Mouse (Mus musculus): ENCODE results near the gene Trappc10.
"Not testable (repeated sequence)": the region's sequence is repeated elsewhere in the genome, so short reads cannot be mapped to it uniquely, and the experiment has no call there.

Trappc10 gene

DNA sequence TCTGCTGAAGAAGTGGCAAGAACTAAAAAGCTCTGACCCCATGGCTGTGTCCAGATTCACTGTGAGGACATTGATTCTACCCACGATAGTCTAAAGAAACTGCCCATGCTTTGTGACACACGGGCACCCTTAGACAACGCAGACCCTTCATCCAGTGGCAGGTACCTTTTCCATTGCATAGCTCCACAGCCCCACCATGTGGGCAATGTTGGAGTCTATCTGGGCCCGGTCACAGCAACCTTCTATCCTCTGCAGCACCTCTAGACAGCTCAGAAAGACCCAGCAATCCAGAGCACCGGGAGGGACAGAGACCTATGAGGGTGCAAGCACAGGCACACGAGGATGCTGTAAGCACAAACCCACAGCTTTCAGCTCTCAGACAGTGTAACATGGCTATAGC lies 33.1 kb downstream of the Trappc10 start:
- DNase-seq (ENCODE audit: low spot score) = peak; percentile 13

GRCm38 (mm10) chr10:78201182-78201581 lies 43.3 kb downstream of the Trappc10 start:
- DNase-seq (ENCODE audit: low spot score) = no peak

DNA sequence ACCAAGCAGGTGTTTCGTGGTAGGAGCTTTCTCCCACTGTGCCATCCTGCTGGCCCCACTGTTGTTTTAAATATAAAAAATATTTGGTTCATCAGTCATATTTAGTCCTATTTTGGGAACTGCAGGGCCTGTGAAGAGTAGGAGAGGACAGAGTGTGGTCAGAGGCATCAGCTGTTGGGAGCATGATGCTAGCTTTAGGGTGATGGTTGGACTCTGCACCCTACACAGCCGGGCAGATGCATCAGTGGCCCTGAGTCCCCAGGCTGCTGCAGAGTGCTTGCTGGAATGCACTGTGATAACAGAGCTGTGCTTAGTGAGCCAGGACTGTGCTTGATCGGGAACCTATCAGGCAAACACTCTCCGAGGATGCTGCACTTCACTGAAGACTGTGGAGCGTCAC lies 51.5 kb downstream of the Trappc10 start:
- no peak for DNase-seq (ENCODE audit: low spot score)

- DNase-seq (ENCODE audit: low spot score) = not testable (repeated sequence)
These were observed 58.4 kb downstream of the Trappc10 start for GRCm38 (mm10) chr10:78186076-78186475.

GRCm38 (mm10) chr10:78185381-78185725 lies 59.1 kb downstream of the Trappc10 start:
- no peak for DNase-seq (ENCODE audit: low spot score)

DNA sequence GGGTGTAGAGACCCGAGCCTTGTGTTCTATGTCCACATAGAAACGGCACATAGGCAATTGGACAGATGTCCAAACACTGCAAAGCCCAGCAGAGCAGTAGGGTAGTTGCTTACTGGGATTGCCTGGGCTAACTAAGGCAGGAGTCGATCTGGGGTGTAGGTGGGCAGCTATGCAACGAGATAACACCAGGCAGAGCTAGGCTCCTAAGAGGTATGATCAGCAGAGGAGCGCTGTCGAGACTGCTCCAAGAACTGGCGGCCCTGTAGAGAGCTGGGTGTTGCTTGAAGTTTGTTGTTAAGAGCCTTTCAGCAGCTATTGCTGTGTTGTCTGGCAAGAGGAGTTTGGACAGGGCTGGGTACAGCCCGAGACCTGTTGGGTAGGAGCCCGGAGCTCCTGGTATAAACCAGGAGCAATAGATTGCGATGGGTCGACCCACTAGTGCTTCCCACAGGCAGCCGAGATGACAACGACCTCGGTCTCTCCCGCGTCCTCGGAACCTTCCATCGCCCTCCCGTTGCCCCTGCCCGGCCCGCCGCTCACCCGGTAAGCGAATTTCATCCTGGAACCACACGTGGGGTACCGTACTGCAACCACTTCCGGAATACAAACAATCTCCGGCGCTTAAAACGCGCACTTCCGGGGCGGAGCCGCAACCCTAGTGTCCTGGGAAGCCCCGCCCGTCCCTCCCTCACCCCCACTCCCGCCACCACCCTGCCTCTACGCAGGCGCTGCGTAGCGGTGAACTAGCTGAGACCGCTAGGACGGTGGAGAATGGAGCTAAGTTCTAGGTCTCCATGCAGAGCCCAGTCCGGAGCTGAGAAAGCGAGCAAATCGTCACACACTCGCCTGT lies 59.7 kb downstream of the Trappc10 start, which contains the start of gene Pwp2:
Gene Pwp2 (minus strand): TSS at position 619 of the 850 bp plus-strand sequence.
- peak; percentile 96 for DNase-seq (ENCODE audit: low spot score)

GRCm38 (mm10) chr10:78183577-78183976 lies 60.9 kb downstream of the Trappc10 start:
- no peak for DNase-seq (ENCODE audit: low spot score)

DNA sequence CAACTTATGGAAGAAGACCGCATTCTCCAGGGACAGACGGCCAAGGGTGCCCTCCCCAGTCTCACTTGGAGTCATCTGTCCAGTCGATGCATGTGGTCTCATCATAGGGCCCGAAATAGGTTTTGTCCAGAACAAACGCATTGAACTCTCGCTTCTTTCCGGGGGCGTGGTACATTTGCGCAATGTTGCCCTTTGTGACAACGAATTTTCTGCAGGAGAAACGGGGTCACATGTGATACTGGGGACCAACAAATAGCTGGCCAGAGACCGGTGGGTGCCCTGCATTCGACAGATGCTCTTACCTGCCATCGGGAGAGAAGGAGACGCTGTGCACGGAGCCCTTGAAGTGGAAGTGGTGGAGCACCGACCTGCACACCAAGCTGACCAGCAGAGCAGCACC lies 62.1 kb downstream of the Trappc10 start:
- no peak for DNase-seq (ENCODE audit: low spot score)

- no peak for DNase-seq (ENCODE audit: low spot score)
These were observed 70.0 kb downstream of the Trappc10 start for GRCm38 (mm10) chr10:78174474-78174873.

DNA sequence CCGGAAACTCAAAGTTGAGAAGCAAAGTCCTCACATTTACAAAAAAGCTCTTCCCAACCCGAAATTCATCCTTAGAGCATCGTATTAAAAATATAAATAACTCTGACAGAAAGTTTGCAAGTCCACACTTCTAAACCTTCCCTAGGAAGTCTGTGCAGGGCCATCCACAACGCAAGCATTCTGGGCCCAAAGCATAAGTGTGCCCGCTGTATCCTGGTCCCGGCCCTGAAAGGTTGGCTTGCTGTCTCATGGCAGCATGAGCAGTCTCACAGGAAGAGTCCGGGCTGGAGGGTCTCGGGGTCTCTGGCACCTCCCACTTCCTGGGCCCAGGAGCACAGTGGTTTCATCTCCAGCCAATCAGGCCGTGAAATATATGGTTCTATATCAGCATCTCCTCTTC lies 72.9 kb downstream of the Trappc10 start:
- DNase-seq (ENCODE audit: low spot score) = no peak

GRCm38 (mm10) chr10:78171057-78171456 lies 73.4 kb downstream of the Trappc10 start:
- DNase-seq (ENCODE audit: low spot score) = no peak

- DNase-seq (ENCODE audit: low spot score) = no peak
These were observed 74.0 kb downstream of the Trappc10 start for GRCm38 (mm10) chr10:78170445-78170844.

DNA sequence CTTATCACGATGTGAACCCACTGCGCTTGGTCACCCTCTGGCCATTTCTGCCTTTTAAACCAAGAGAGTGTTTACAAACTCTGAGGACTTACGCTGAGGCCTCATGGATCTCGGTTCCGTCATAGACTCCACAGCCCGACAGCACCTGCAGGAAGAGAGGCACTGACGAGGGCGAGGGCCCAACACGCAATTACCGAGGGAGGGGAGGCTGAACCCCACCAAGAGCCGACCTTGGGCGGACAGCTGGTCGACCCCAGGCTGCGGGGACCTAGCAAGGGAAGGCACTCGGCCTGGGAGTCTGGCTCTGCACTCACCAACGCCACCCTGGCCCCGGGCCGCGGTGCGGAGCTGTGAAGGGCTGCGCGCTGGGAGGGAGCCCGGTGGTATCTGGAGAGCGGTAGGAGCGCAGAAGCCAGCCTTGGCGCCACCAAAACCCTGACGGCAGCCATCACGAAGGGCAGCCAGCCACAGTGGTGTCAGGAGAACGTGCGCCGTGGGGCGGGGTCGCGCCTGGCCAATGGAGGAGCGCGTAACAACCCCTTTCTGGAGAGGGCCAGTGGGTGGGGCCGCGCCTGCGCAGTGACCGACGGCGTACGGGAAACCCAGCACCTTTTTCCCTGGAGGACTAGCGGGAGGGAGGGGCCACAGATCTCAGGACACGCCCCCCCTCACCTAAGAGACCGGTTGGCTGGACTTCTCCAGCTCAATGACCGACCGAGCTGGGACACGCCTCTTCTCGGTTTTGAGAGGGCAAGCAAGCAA lies 75.0 kb downstream of the Trappc10 start, which contains the start of gene D10Jhu81e:
Gene D10Jhu81e (minus strand): TSS at position 502 of the 762 bp plus-strand sequence.
- peak; percentile 99 for DNase-seq (ENCODE audit: low spot score)

DNA sequence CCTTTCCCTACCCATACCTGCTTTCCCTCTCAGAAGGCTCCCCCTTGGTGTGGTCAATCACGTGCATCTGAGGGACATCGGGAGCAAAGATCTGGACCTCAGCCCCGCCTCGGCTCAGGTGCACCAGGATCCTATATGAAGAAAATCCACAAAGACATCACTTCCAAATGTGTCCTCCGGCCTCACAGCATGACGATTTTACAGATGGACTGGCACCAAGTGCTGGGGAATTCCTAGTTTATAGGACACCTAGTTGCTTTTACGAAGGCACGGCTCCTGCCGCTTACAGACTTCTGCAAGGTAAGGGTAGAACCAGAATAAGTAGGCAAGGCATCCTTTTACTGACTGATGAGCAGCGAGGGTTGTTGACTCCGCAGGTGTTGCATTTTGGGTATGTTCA lies 75.6 kb downstream of the Trappc10 start:
- no peak for DNase-seq (ENCODE audit: low spot score)

GRCm38 (mm10) chr10:78167775-78168174 lies 76.7 kb downstream of the Trappc10 start:
- no peak for DNase-seq (ENCODE audit: low spot score)

GRCm38 (mm10) chr10:78167333-78167732 lies 77.1 kb downstream of the Trappc10 start:
- DNase-seq (ENCODE audit: low spot score) = no peak

DNA sequence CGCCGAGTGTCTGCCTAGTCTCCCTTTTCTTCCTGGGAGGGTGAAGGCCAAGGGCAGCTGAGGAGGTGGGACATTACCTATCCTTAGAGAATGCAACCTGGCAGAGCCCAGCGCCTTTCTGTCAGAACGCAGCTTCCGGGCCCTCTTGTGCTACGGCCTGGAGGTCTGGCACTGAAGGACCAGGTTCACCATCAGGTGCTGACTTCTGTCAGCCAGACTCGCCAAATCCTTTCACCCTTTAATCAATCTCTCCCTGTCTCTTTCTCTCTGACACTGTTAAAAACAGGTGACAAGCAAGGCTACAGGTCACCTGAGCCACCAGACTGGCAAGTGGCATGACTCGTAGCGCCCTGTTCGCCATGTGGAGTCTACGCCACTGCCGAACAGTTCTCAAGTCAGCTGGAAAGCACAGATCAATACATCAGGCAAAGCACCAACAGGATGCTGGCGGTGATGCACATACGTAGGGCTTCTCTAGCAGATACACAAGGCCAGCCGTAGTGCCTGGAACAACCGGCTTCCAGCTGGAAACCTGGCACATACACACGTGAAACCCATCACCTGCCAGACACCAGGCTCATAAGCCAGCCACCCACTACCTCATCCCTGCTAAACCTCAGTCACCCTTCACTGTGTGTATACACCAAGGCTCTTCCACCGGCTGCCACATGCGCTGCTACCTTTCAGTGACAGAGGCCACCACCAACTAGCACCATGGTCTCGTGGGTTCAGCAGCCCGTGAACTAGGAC lies 79.0 kb downstream of the Trappc10 start:
- no peak for DNase-seq (ENCODE audit: low spot score)

GRCm38 (mm10) chr10:78164786-78165185 lies 79.7 kb downstream of the Trappc10 start:
- DNase-seq (ENCODE audit: low spot score) = no peak

DNA sequence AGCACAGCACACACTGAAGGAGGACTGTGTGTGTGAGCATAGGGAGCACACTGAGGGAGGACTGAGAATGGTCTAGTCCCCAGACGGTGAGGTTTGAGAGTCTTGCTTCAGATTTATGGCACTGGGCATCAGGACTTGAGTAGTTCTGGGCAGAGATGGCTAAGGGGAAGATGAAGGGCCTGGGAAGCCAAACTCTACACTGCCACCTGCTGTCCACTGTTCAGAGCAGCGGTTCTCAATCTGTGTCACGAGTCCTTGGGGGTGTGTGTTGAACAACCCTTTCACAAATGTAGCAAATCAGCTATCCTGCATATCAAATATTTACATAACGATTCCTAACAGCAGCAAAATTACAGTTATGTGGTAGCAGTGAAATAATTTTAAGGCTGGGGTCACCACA lies 80.5 kb downstream of the Trappc10 start:
- DNase-seq (ENCODE audit: low spot score) = peak; percentile 74

- no peak for DNase-seq (ENCODE audit: low spot score)
These were observed 81.2 kb downstream of the Trappc10 start for GRCm38 (mm10) chr10:78163241-78163640.

GRCm38 (mm10) chr10:78162646-78163045 lies 81.8 kb downstream of the Trappc10 start:
- no peak for DNase-seq (ENCODE audit: low spot score)

DNA sequence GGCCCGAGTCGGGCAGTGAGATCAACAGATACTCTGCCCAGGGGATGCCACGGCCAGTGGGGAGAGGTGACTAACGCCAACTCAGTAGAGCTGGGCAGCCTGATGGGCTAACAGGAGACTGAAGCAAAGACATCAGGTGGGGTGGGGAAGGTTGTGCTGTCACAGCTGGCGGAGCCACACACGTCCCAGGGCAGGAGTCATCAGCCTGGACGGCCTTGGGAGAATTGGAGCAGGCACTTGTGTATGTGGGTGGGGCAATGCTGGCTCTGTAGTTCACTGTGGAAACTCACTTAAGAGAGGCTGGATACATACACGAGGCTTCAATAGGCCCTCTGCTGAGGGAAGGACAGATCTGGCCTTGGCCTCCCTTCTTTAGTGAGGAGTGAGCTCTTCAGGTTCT lies 83.3 kb downstream of the Trappc10 start:
- no peak for DNase-seq (ENCODE audit: low spot score)
